Mouse (Mus musculus) liver, embryonic 13.5 days (tissue): ENCODE data around the gene Nlk. TPM values are rescaled to one million over a fixed set of nuclear protein-coding genes. Genes with fewer than 3 reads are reported as not detected.

Experiments
- ATAC-seq: fragments of 200-750 bp; cut with Nextera tagmentation; 2 replicates; pipeline ENCODE4 v1.8.0; 2017; ENCODE audit warnings: low read depth, mild to moderate bottlenecking, moderate number of reproducible peaks, moderate library complexity
- DNase-seq: peaks from one replicate; pipeline ENCODE4 v3.0.0; 2022
- H3K27ac ChIP-seq: fragments of 300-500 bp; sonication (generic); 2 replicates; pipeline ENCODE4 v1.5.1; 2015; ENCODE audit warnings: moderate library complexity, mild to moderate bottlenecking, inconsistent platforms
- H3K27me3 ChIP-seq: fragments of 300-500 bp; sonication (generic); 2 replicates; pipeline ENCODE4 v1.6.1; 2015; ENCODE audit warnings: mild to moderate bottlenecking, inconsistent platforms
- H3K36me3 ChIP-seq: fragments of 300-500 bp; sonication (generic); 2 replicates; pipeline ENCODE4 v1.6.1; 2015; ENCODE audit warnings: mild to moderate bottlenecking, inconsistent platforms
- H3K4me1 ChIP-seq: fragments of 300-500 bp; sonication (generic); replicated peaks from 2 replicates; pipeline ENCODE4 v1.6.1; 2015; ENCODE audit warnings: inconsistent platforms
- H3K4me2 ChIP-seq: fragments of 300-500 bp; sonication (generic); 2 replicates; pipeline ENCODE4 v1.6.1; 2015; ENCODE audit warnings: inconsistent platforms, mild to moderate bottlenecking, moderate library complexity
- H3K4me3 ChIP-seq: fragments of 300-500 bp; sonication (generic); replicated peaks from 2 replicates; pipeline ENCODE4 v1.5.1; 2015; ENCODE audit warnings: mild to moderate bottlenecking, inconsistent platforms
- H3K9ac ChIP-seq: fragments of 300-500 bp; sonication (generic); 2 replicates; pipeline ENCODE4 v1.6.1; 2015; ENCODE audit warnings: mild to moderate bottlenecking, inconsistent platforms
- H3K9me3 ChIP-seq: fragments of 300-500 bp; sonication (generic); replicated peaks from 2 replicates; pipeline ENCODE4 v1.6.1; 2016; ENCODE audit warnings: inconsistent platforms
- WGBS: fragments of 180-500 bp; shearing (Covaris S2); methylation state at CpG from one replicate; pipeline ENCODE4 v1.1.7; 2015; ENCODE audit not compliant: insufficient replicate concordance; 5-methylcytosine and 5-hydroxymethylcytosine counted together
- polyA plus RNA-seq: library from polyadenylated mRNA; unstranded; fragments of >200 nt; fragmentation: Nextera tagmentation; extraction: Ambion mirVana; gene quantifications from 2 replicates; pipeline ENCODE4 v1.2.1, GENCODE M21; 2015

Nlk gene
- polyA plus RNA-seq, 1 experiment from 2014 or later = 6.4 TPM

GRCm38 (mm10) chr11:78628871-78629270 is 68.3 kb downstream of the Nlk start:
- Histone ChIP-seq H3K9me3 (no peaks in the 10 kb centered on the region), H3K36me3 (no peaks in the 10 kb centered on the region), H3K4me2 (no peak overlapping the region), H3K9ac (no peak overlapping the region), H3K4me1 (peaks cover 9% of the 10 kb centered on the region; the same call in 1 of the 2 replicates), H3K27me3 (no peaks in the 10 kb centered on the region), H3K4me3 (no peak overlapping the region), H3K27ac (no peak overlapping the region)
- 72% methylated on average over 3 of the region's 3 CpGs for WGBS
- DNase-seq (no peak), ATAC-seq (no peak)

DNA sequence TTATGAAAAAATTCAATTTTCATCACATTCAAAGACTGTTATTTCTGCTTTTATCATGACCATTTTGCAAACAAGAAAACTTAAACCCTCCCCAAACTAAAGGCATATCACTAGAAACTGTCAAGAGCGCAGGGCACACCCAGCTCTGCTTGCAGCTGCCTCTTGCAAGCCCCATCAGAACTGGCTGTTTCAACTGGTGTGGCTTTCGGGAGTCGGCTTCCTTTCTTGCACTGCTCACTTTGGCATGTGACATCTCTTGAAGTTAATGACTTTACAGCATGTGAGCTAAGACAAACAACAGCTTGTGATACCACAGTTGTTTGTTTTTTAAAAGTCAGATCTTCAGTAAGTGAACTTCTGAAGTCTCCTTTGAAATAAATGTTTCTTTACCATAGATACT is 72.8 kb downstream of the Nlk start:
- WGBS = 28% methylated on average over 3 of the region's 3 CpGs
- ATAC-seq (no peak), DNase-seq (no peak)
- no peaks in the 10 kb centered on the region for H3K36me3 ChIP-seq
- H3K9ac ChIP-seq = no peak overlapping the region
- H3K9me3 ChIP-seq = no peaks in the 10 kb centered on the region
- no peak overlapping the region for H3K4me2 ChIP-seq
- H3K4me1 ChIP-seq = peaks cover 17% of the 10 kb centered on the region; the same call in 1 of the 2 replicates
- H3K27me3 ChIP-seq = no peaks in the 10 kb centered on the region
- H3K4me3 ChIP-seq = no peak overlapping the region
- no peak overlapping the region for H3K27ac ChIP-seq

DNA sequence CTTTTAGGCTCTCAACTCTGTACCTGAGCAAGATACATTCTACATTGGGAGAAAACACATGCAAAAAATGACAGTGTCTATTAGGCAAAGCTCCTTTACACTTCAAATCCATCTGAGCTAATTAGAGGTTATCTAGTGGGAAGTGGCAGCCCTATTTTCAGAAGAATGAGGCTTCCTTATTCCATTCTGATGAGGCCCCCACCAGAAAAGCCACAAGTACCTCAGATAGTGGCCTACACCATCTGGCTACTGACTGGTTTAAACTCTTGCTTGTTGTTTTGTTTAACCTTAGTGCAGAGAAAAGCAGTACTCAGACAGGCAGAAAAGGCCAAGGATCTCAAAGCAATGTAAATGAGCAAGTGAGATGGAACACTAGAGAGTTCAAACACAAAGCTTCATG is 75.2 kb downstream of the Nlk start:
- Histone ChIP-seq H3K9ac (no peak overlapping the region), H3K4me1 (peaks cover 17% of the 10 kb centered on the region; the same call in 1 of the 2 replicates), H3K4me3 (no peak overlapping the region), H3K4me2 (no peak overlapping the region), H3K27ac (no peak overlapping the region), H3K36me3 (no peaks in the 10 kb centered on the region), H3K27me3 (no peaks in the 10 kb centered on the region), H3K9me3 (no peaks in the 10 kb centered on the region)
- DNase-seq (no peak), ATAC-seq (no peak)

- Histone ChIP-seq H3K9ac (no peak overlapping the region), H3K4me1 (peaks cover 17% of the 10 kb centered on the region; the same call in 1 of the 2 replicates), H3K4me3 (no peak overlapping the region), H3K27me3 (no peaks in the 10 kb centered on the region), H3K4me2 (no peak overlapping the region), H3K36me3 (peaks cover 4% of the 10 kb centered on the region; the same call in 1 of the 2 replicates), H3K27ac (no peak overlapping the region), H3K9me3 (no peaks in the 10 kb centered on the region)
- ATAC-seq (no peak), DNase-seq (no peak)
- 35% methylated on average over 3 of the region's 3 CpGs for WGBS
These were observed 77.0 kb downstream of the Nlk start for GRCm38 (mm10) chr11:78620179-78620578.

DNA sequence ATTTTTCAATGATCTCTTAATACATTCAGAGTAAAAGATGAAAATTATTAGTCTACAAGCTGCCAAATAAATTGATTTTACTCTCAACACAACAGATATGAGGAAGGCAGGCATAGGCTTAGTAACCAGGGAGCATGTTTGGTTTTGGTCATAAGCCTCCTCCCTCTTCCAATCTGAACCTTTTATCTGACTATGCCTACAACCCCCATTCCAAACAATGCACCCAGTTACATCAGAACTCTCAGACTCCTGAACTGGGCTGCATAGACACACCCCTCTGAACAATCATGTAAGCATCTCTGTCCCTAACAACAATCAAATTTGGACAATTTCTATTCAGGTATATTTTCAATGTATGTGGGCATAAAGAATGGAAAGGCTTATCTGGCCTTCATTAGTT is 85.9 kb downstream of the Nlk start:
- Histone ChIP-seq H3K4me3 (no peak overlapping the region), H3K27ac (no peak overlapping the region), H3K27me3 (no peaks in the 10 kb centered on the region), H3K9ac (no peak overlapping the region), H3K36me3 (peaks cover 4% of the 10 kb centered on the region; the same call in 1 of the 2 replicates), H3K9me3 (no peaks in the 10 kb centered on the region), H3K4me1 (no peaks in the 10 kb centered on the region), H3K4me2 (no peak overlapping the region)
- no peak for ATAC-seq
- DNase-seq = no peak

DNA sequence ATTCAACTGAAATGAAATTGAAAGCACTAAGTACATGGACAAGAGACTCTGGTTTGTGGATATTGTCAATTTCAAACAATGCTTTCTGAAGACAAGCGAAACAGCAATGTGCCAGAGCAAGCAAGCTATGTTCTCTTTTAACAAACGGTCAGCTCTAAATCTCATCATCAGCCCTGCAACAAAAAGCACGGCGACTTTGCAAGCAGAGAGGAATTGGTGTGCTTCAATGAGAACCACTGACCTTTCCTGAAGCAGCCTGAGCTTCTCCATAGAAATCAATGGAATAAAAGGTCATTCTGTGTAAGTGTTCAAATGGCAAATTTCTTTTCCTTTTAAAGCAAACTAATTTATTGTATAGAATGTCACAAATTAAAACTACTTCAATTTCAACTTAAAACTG is 87.5 kb downstream of the Nlk start:
- H3K36me3 ChIP-seq = no peaks in the 10 kb centered on the region
- H3K9ac ChIP-seq = no peak overlapping the region
- WGBS = 78% methylated on average over 4 of the region's 4 CpGs
- H3K27me3 ChIP-seq = no peaks in the 10 kb centered on the region
- no peaks in the 10 kb centered on the region for H3K4me1 ChIP-seq
- no peak overlapping the region for H3K4me3 ChIP-seq
- no peaks in the 10 kb centered on the region for H3K9me3 ChIP-seq
- no peak overlapping the region for H3K27ac ChIP-seq
- no peak overlapping the region for H3K4me2 ChIP-seq
- no peak for ATAC-seq
- DNase-seq = no peak

GRCm38 (mm10) chr11:78604826-78605225 is 92.3 kb downstream of the Nlk start:
- peaks cover 11% of the 10 kb centered on the region for H3K4me1 ChIP-seq
- H3K4me2 ChIP-seq = no peak overlapping the region
- no peak overlapping the region for H3K4me3 ChIP-seq
- 50% methylated on average over 1 of the region's 1 CpGs for WGBS
- H3K9ac ChIP-seq = no peak overlapping the region
- H3K27ac ChIP-seq = no peak overlapping the region
- no peaks in the 10 kb centered on the region for H3K36me3 ChIP-seq
- H3K27me3 ChIP-seq = no peaks in the 10 kb centered on the region
- DNase-seq (no peak), ATAC-seq (no peak)
- no peaks in the 10 kb centered on the region for H3K9me3 ChIP-seq

DNA sequence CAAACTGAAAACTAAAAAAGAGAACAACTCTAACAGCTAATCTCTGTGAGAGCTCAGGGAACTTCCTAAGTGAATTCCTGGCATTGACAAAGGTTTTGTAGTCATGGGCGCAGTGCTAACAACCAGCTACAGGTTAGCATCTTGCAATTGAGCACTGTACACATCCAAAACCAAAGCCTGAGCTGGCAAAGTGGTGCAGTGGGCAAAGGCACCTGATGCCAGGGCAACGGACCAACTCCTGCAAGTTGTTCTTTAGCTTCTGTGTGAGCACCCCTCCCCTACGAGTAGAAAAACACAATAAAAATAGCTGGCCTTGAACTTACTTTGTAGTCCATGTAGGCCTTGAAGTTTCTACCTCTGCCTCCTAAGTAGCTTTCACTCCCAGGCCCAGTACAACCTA is 94.4 kb downstream of the Nlk start:
- no peak overlapping the region for H3K27ac ChIP-seq
- H3K9me3 ChIP-seq = no peaks in the 10 kb centered on the region
- no peak overlapping the region for H3K9ac ChIP-seq
- H3K4me2 ChIP-seq = no peak overlapping the region
- 73% methylated on average over 3 of the region's 3 CpGs for WGBS
- peaks cover 11% of the 10 kb centered on the region for H3K4me1 ChIP-seq
- no peak overlapping the region for H3K4me3 ChIP-seq
- no peak for ATAC-seq
- H3K27me3 ChIP-seq = no peaks in the 10 kb centered on the region
- no peaks in the 10 kb centered on the region for H3K36me3 ChIP-seq
- DNase-seq = no peak

GRCm38 (mm10) chr11:78600926-78601590 is 96.1 kb downstream of the Nlk start:
- no peak for ATAC-seq
- Histone ChIP-seq H3K9me3 (no peaks in the 10 kb centered on the region), H3K4me3 (no peak overlapping the region), H3K27me3 (no peaks in the 10 kb centered on the region), H3K36me3 (no peaks in the 10 kb centered on the region), H3K27ac (no peak overlapping the region), H3K9ac (no peak overlapping the region), H3K4me2 (no peak overlapping the region), H3K4me1 (peaks cover 14% of the 10 kb centered on the region)
- DNase-seq = no peak
- 35% methylated on average over 4 of the region's 4 CpGs for WGBS

DNA sequence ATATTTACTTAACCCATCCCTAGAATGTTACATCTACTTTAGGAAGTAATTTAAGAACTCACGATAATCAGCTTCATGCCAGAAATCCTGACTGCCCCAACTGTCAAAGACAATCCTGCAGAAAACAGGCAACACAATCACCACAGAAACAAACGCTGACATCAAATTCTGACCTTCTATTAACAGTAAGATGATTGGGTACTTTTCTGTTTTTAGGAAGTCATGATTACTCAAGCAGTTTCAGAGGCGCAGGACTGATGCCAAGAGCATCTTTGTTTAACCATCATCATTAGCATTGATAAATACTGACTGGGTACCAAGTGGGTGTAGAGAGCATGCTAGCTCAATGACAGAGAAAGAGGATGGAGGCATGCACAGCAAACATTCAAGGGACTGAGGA is 96.7 kb downstream of the Nlk start:
- Histone ChIP-seq H3K9ac (no peak overlapping the region), H3K4me1 (peaks cover 19% of the 10 kb centered on the region), H3K36me3 (no peaks in the 10 kb centered on the region), H3K27ac (no peak overlapping the region), H3K4me3 (no peak overlapping the region), H3K4me2 (no peak overlapping the region), H3K9me3 (no peaks in the 10 kb centered on the region), H3K27me3 (no peaks in the 10 kb centered on the region)
- WGBS = 38% methylated on average over 3 of the region's 3 CpGs
- ATAC-seq (no peak), DNase-seq (no peak)

DNA sequence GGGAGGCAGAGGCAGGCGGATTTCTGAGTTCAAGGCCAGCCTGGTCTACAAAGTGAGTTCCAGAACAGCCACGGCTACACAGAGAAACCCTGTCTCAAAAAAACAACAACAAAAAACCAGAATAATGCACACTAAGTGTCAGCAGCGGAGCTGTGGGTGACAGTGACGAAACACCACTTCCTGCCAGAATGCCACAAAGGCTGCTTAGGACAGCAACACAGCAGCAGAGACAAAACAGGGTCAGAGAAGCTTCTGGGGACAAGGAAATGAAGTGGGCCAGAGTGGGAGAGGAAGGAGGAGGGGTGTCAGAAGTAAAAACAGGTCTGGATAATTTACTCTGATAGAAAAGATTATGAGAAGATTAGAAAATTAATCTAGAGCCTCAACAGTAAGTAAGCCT is 97.1 kb downstream of the Nlk start:
- DNase-seq (no peak), ATAC-seq (no peak)
- H3K4me3 ChIP-seq = no peak overlapping the region
- no peaks in the 10 kb centered on the region for H3K9me3 ChIP-seq
- no peak overlapping the region for H3K4me2 ChIP-seq
- H3K27me3 ChIP-seq = no peaks in the 10 kb centered on the region
- H3K9ac ChIP-seq = no peak overlapping the region
- WGBS = 49% methylated on average over 4 of the region's 4 CpGs
- H3K27ac ChIP-seq = no peak overlapping the region
- peaks cover 23% of the 10 kb centered on the region for H3K4me1 ChIP-seq
- H3K36me3 ChIP-seq = no peaks in the 10 kb centered on the region

GRCm38 (mm10) chr11:78598763-78599415 is 98.3 kb downstream of the Nlk start:
- WGBS = 66% methylated on average over 3 of the region's 3 CpGs
- no peaks in the 10 kb centered on the region for H3K27me3 ChIP-seq
- DNase-seq = no peak
- ATAC-seq = no peak
- H3K4me2 ChIP-seq = no peak overlapping the region
- no peak overlapping the region for H3K27ac ChIP-seq
- no peaks in the 10 kb centered on the region for H3K36me3 ChIP-seq
- no peak overlapping the region for H3K4me3 ChIP-seq
- H3K4me1 ChIP-seq = peaks cover 26% of the 10 kb centered on the region
- H3K9ac ChIP-seq = no peak overlapping the region
- no peaks in the 10 kb centered on the region for H3K9me3 ChIP-seq
